Mouse (Mus musculus): ENCODE measurements at regions not wholly inside any gene's neighbourhood (a gene's known extent, or its start where the extent isn't known, plus 50 kb on each side); places are given as distances from the start of the nearest gene placed in this dataset.
A peak's percentile ranks its signal among the peaks of the same experiment; 100 is the strongest.

- Histone ChIP-seq H3K4me1 (replicated peaks; ENCODE audit: insufficient read depth, low read length) (no peaks in the 10 kb centered on the region), H3K4me3 (replicated peaks; ENCODE audit: low read depth, low read length) (peak overlapping the region; percentile 35), H3K9me3 (replicated peaks; ENCODE audit: low read length) (no peaks in the 10 kb centered on the region), H3K27me3 (ENCODE audit: insufficient read depth, low read length) (no peaks in the 10 kb centered on the region), H3K9ac (ENCODE audit: low read depth, low read length) (peak overlapping the region; percentile 56), H3K36me3 (ENCODE audit: insufficient read depth, low read length) (no peaks in the 10 kb centered on the region), H3K27ac (no peak overlapping the region), H3K4me2 (ENCODE audit: low read length) (peak overlapping the region; percentile 61)
- 17% methylated on average over 16 of the region's 16 CpGs for WGBS
- ATAC-seq (replicated peaks; ENCODE audit: low FRiP score, low read depth) (peak; percentile 95), DNase-seq (ENCODE audit: low spot score) (peak; percentile 48)
- TF ChIP-seq CTCF (IDR thresholded peaks at IDR 0.05; ENCODE audit: low read depth): peak; percentile 38; the same call in 1 of the 2 replicates
These were observed 73.3 kb downstream of the Vmn2r112 start for GRCm38 (mm10) chr17:22673891-22674622.

All from kidney, postnatal 0 days (tissue).